Mouse (Mus musculus) hindbrain, embryonic 14.5 days (tissue): ENCODE data around the gene Neu3. TPM values are rescaled to one million over a fixed set of nuclear protein-coding genes. Genes with fewer than 3 reads are reported as not detected.

ENCODE experiments used
- ATAC-seq: fragments of 200-750 bp; cut with Nextera tagmentation; 2 replicates; pipeline ENCODE4 v1.8.0; 2017; ENCODE audit warnings: moderate number of reproducible peaks, mild to moderate bottlenecking, moderate TSS enrichment, moderate library complexity; ENCODE audit not compliant: low FRiP score
- DNase-seq: peaks from one replicate; pipeline ENCODE4 v3.0.0-alpha.2; 2015; ENCODE audit warnings: low spot score
- H3K27ac ChIP-seq: fragments of 300-500 bp; sonication (generic); 2 replicates; pipeline ENCODE4 v1.5.1; 2014; ENCODE audit warnings: mild to moderate bottlenecking, moderate library complexity
- H3K27me3 ChIP-seq: fragments of 300-500 bp; sonication (generic); 2 replicates; pipeline ENCODE4 v1.6.1; 2014; ENCODE audit warnings: mild to moderate bottlenecking, low read length, mixed read lengths; ENCODE audit not compliant: control insufficient read depth, insufficient read depth
- H3K36me3 ChIP-seq: fragments of 300-500 bp; sonication (generic); replicated peaks from 2 replicates; pipeline ENCODE4 v1.6.1; 2014; ENCODE audit not compliant: control insufficient read depth, insufficient read depth
- H3K4me1 ChIP-seq: fragments of 300-500 bp; sonication (generic); replicated peaks from 2 replicates; pipeline ENCODE4 v1.6.1; 2014; ENCODE audit warnings: antibody characterized with exemption, low read length, mixed read lengths; ENCODE audit not compliant: control insufficient read depth, insufficient read depth
- H3K4me2 ChIP-seq: fragments of 300-500 bp; sonication (generic); replicated peaks from 2 replicates; pipeline ENCODE4 v1.6.1; 2014; ENCODE audit warnings: mild to moderate bottlenecking, moderate library complexity
- H3K4me3 ChIP-seq: fragments of 300-500 bp; sonication (generic); replicated peaks from 2 replicates; pipeline ENCODE4 v1.5.1; 2014; ENCODE audit warnings: mild to moderate bottlenecking, low read length
- H3K9ac ChIP-seq: fragments of 300-500 bp; sonication (generic); 2 replicates; pipeline ENCODE4 v1.6.1; 2014
- H3K9me3 ChIP-seq: fragments of 300-500 bp; sonication (generic); 2 replicates; pipeline ENCODE4 v1.6.1; 2016; ENCODE audit warnings: low read length; ENCODE audit not compliant: control insufficient read depth
- WGBS: fragments of 180-500 bp; shearing (Covaris S2); extraction: QIAGEN DNeasy Blood & Tissue Kit; methylation state at CpG from one replicate; pipeline ENCODE4 v1.1.7; 2014; 5-methylcytosine and 5-hydroxymethylcytosine counted together
- polyA plus RNA-seq: library from polyadenylated mRNA; unstranded; fragments of >200 nt; fragmentation: Nextera tagmentation; extraction: Ambion mirVana; gene quantifications from 2 replicates; pipeline ENCODE4 v1.2.1, GENCODE M21; 2014

Neu3 gene
- polyA plus RNA-seq, 1 experiment from 2014 or later, result 2.2 TPM

DNA sequence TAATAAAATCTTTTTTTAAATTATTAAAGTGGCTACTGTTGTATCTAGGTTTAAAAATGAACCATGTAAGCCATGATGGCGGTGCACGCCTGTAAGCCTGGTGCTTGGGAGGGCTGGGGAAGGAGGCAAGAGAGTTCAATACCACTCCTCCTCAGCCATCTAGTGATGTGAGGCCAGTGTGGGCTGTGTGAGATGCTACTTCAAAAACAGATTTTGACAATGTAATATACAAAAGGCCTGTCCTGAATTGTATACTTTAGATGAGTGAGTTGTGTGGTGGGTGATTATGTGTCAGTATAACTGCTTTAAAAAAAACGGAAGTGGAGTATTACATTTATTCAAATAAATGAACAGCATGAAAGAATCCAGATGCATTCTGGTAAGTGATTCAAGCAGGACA lies 41.4 kb downstream of the Neu3 start:
- H3K9ac ChIP-seq, result no peak overlapping the region
- 0 out of 2 replicates have a peak, but pooled peaks cover 6% of the 10 kb centered on the region for H3K4me1 ChIP-seq
- no peak for ATAC-seq
- WGBS, result 76% methylated on average over 3 of the region's 3 CpGs
- no peak overlapping the region for H3K27ac ChIP-seq
- H3K36me3 ChIP-seq, result no peaks in the 10 kb centered on the region
- no peaks in the 10 kb centered on the region for H3K9me3 ChIP-seq
- DNase-seq, result no peak
- no peak overlapping the region for H3K4me3 ChIP-seq
- no peak overlapping the region for H3K4me2 ChIP-seq
- no peaks in the 10 kb centered on the region for H3K27me3 ChIP-seq

GRCm38 (mm10) chr7:99785553-99785952 lies 42.7 kb downstream of the Neu3 start:
- 86% methylated on average over 3 of the region's 3 CpGs for WGBS
- no peak overlapping the region for H3K9ac ChIP-seq
- H3K4me1 ChIP-seq, result 0 out of 2 replicates have a peak, but pooled peaks cover 6% of the 10 kb centered on the region
- no peak overlapping the region for H3K27ac ChIP-seq
- no peak overlapping the region for H3K4me3 ChIP-seq
- ATAC-seq (no peak), DNase-seq (no peak)
- H3K4me2 ChIP-seq, result no peak overlapping the region
- no peaks in the 10 kb centered on the region for H3K9me3 ChIP-seq
- no peaks in the 10 kb centered on the region for H3K36me3 ChIP-seq
- H3K27me3 ChIP-seq, result no peaks in the 10 kb centered on the region

- DNase-seq, result no peak
- Histone ChIP-seq H3K27ac (no peak overlapping the region), H3K4me3 (no peak overlapping the region), H3K36me3 (no peaks in the 10 kb centered on the region), H3K9me3 (no peaks in the 10 kb centered on the region), H3K4me1 (0 out of 2 replicates have a peak, but pooled peaks cover 5% of the 10 kb centered on the region), H3K9ac (no peak overlapping the region), H3K4me2 (no peak overlapping the region), H3K27me3 (no peaks in the 10 kb centered on the region)
- ATAC-seq, result no peak
- WGBS, result 67% methylated on average over 7 of the region's 7 CpGs
These were observed 44.8 kb downstream of the Neu3 start for GRCm38 (mm10) chr7:99783421-99783820.

DNA sequence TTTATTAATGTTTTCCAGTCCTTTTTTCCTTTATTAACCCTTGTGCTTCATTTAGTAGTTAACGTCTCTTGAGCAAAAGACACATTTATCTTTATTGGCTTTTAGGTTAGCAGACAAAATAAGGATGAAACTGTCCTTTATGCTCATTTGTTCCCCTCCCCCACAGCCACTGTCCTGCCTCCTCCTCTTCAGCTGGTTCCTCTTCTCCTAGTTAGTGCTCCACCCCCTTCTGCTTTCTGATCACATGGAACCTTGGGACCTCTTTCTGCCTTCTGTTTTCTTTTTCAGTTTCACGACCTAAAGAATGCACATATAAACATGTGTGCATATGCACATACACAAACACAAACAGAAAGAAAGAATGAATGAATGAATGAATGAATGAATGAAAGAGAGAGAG lies 46.3 kb downstream of the Neu3 start:
- no peak overlapping the region for H3K4me3 ChIP-seq
- no peak overlapping the region for H3K9ac ChIP-seq
- no peaks in the 10 kb centered on the region for H3K36me3 ChIP-seq
- no peak overlapping the region for H3K4me2 ChIP-seq
- WGBS, result 75% methylated on average over 2 of the region's 2 CpGs
- H3K9me3 ChIP-seq, result no peaks in the 10 kb centered on the region
- H3K27me3 ChIP-seq, result no peaks in the 10 kb centered on the region
- DNase-seq, result no peak
- H3K4me1 ChIP-seq, result no peaks in the 10 kb centered on the region
- no peak for ATAC-seq
- no peak overlapping the region for H3K27ac ChIP-seq

DNA sequence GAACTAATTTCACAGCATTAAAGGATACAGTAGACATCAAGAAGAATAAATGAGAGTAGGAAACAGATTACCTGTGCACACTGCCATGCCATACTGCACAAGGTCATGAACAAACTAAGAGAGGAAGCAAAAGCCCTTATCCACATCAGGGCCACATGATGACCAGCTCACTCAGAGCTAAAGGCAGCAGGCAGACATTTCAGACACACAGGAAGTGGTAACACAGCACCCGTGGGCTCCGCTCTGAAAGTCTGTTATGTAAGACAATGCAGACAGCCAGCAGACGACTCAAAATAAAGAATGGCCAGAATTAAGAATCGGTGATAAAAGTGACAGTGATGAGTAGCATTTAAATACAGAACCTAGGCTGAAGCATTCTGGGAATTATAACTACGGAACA lies 46.8 kb downstream of the Neu3 start:
- no peaks in the 10 kb centered on the region for H3K36me3 ChIP-seq
- H3K4me1 ChIP-seq, result no peaks in the 10 kb centered on the region
- no peaks in the 10 kb centered on the region for H3K27me3 ChIP-seq
- no peak overlapping the region for H3K4me2 ChIP-seq
- H3K27ac ChIP-seq, result no peak overlapping the region
- ATAC-seq (no peak), DNase-seq (no peak)
- WGBS, result 75% methylated on average over 5 of the region's 5 CpGs
- H3K9me3 ChIP-seq, result no peaks in the 10 kb centered on the region
- no peak overlapping the region for H3K9ac ChIP-seq
- H3K4me3 ChIP-seq, result no peak overlapping the region

DNA sequence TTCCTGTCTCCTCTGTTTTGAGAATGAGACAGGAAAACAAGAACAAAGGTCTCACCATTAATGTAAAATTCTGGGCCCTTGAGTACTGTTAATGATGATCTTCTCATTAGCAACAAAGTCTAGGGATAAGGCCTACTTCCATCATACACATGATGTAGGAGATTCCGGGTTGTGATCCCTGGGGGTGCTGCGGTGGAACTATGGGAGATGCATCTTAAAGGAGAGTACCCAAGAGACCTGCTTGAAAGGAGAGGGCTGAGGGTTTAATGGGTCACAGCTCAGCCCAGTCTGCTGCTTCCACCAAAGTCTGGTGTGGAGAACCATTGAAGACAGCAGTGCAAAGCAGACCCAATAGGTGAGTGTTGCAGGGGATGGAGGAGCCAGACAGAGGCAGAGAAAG lies 65.0 kb downstream of the Neu3 start, which contains the start of gene Olfr521:
TSS of gene Olfr521 (plus strand) at position 301 of the 400 bp plus-strand sequence.
- no peaks in the 10 kb centered on the region for H3K4me1 ChIP-seq
- H3K9me3 ChIP-seq, result peaks cover 24% of the 10 kb centered on the region
- H3K4me2 ChIP-seq, result no peak within 1 kb of the TSS
- H3K9ac ChIP-seq, result no peak within 1 kb of the TSS
- H3K4me3 ChIP-seq, result no peak within 1 kb of the TSS
- no peaks in the 10 kb centered on the region for H3K27me3 ChIP-seq
- no peak within 1 kb of the TSS for H3K27ac ChIP-seq
- ATAC-seq (no peak), DNase-seq (no peak)
- 95% methylated on average over 2 of the region's 2 CpGs for WGBS
- no peaks in the 10 kb centered on the region for H3K36me3 ChIP-seq

Other genes starting within 250 kb of the Neu3 start
- gene Tpbgl, start 201.3 kb downstream of the Neu3 start, polyA plus RNA-seq, result 1.7 and 2.5 TPM in 2 replicates
- gene Slco2b1, start 117.1 kb downstream of the Neu3 start, polyA plus RNA-seq, result 7.7 and 8.4 TPM in 2 replicates
- gene Olfr520, start 98.1 kb downstream of the Neu3 start, polyA plus RNA-seq, result not detected in 2 replicates
- not detected in 2 replicates for gene Olfr521, start 64.9 kb downstream of the Neu3 start, polyA plus RNA-seq
- gene Xrra1, start 30.7 kb upstream of the Neu3 start, polyA plus RNA-seq, result 1.1 and 1.3 TPM in 2 replicates
- 268 and 276 TPM in 2 replicates for gene Spcs2, start 35.0 kb upstream of the Neu3 start, polyA plus RNA-seq
- gene Rnf169, start 152.0 kb upstream of the Neu3 start, polyA plus RNA-seq, result 5.3 and 5.8 TPM in 2 replicates
- gene Chrdl2, start 177.8 kb upstream of the Neu3 start, polyA plus RNA-seq, result 0.31 and 0.67 TPM in 2 replicates